Mouse (Mus musculus) cerebellum, adult 11 months (tissue): ENCODE measurements at regions not wholly inside any gene's neighbourhood (a gene's known extent, or its start where the extent isn't known, plus 50 kb on each side); places are given as distances from the start of the nearest gene placed in this dataset.

Experiments used
- DNase-seq: peaks from one replicate; pipeline ENCODE4 v3.0.0; 2022

DNA sequence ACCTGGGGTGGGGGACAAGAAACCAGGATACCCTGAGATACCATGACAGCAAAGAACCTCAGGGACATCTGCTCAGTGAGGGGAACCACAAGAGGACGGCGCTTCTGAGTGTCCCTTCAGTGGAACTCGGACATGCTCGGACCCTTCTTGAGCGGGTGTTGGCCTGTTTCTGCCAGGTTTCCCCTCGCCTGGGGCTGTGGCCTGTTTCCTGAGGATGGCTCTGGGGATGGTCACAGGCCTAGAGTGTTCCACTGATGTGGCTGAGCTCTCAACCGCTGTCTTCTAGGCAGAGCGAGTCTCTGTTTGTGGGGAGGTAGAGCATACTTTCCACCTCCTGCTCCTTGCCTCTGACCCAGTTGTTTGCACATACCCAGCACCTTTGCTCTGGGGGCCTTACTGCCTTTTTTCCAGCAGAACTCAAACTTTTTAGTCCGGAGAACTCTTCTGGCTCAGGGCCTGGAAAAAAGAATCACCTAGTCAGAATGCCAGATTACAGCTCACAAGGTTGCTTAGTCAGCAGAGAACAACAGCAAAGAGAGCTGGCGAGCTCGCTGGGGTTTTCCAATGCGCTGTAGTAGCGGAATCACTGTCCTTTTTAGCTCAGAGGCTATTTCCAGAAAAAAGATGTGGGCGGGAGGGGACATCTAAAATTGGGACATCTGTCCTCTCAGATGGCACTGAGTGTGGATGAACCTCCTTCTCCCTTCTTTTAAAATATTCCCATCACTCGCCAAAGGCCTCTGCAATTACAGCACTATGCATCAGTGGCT lies 65.3 kb downstream of the Med10 start:
- no peak for DNase-seq

DNA sequence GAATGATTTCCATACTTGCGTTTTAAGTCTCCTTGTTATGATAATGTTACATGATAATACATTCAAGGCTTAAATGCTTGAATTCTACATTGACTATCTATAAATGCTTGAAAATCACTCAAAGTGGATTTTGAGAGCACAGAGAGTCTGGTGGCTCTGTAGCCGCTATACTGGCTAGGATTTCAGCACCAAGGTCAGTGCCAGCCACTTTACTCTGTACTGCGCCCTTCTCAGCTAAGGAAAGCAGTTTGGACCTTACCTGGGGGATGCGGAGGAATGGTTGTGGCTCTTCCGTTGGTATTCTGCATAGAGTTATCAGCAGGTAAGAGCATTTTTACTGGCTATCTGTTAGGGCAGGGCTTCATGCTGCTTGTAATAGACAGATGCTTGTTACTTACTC lies 94.3 kb downstream of the Med10 start:
- DNase-seq, result no peak

DNA sequence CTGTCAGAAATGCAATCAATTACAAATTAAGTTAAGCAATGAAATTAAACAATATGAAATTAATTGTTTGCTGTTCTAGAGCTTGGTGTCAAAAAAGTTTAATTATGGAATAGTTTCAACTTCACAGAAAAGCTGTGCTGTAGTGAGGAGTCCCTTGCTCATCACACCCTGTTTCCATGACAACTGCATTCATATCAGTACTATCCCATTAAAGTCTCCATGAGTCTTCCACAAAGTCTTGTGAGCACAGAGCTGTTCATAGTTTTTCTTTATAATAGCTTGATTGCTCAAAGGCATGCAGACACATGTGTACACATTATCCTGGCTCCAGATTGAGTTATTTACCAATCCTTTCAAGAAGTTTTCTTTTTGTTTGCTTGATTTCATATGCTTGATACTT lies 98.9 kb downstream of the Med10 start:
- no peak for DNase-seq

DNA sequence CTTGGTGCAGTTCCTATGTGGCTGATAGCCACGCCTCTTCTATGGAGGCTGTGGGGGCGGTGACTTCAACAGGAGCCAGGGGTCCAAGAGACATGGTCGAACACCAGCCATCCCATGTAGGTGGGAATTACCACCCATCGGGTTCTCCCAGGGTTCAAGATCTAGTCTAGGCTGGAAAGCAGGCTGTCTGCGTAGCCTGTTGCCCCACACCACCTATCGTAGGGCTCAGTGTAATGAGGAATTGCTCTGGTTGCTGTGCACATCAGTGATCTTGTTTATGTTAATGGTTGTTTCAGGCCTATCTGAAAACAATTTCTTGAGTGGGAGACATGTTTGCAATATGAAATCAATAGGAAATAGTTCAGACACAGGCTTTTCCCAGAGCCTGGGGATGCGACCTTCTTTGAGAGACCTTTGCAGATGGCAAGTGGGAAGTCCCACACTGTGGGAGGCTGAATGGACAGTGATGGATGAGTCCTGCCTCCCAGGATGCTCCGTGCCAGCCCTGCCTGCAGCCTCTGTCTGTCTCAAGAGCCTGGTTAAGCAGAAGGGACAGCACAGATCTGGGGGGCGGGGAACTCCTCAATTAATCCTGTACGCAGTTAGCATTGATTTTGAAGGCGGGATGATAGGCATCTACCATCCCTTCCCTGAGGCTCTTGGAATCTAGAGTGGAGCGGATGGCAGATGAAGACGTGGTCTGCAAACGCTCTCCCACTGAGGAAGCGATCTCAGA lies 104.8 kb downstream of the Med10 start:
- no peak for DNase-seq

DNA sequence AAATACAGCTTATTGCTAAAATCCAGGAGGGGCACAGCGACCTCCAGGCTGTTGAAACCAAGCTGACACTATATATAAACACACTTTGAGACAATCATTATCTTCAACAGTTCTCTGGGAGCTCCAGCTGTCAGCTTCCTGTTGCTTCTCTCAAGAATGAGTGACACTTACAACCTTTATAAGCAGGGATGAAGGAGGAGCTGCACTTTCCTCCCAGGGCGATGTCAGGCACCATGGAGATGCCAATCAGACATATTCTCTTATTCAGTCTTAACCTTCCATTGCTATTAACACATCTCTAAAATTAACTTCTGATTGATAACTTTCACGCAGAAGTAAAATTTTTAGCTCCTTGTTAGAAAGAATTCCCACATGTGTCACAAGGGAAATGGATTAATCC lies 113.6 kb downstream of the Med10 start:
- no peak for DNase-seq

DNA sequence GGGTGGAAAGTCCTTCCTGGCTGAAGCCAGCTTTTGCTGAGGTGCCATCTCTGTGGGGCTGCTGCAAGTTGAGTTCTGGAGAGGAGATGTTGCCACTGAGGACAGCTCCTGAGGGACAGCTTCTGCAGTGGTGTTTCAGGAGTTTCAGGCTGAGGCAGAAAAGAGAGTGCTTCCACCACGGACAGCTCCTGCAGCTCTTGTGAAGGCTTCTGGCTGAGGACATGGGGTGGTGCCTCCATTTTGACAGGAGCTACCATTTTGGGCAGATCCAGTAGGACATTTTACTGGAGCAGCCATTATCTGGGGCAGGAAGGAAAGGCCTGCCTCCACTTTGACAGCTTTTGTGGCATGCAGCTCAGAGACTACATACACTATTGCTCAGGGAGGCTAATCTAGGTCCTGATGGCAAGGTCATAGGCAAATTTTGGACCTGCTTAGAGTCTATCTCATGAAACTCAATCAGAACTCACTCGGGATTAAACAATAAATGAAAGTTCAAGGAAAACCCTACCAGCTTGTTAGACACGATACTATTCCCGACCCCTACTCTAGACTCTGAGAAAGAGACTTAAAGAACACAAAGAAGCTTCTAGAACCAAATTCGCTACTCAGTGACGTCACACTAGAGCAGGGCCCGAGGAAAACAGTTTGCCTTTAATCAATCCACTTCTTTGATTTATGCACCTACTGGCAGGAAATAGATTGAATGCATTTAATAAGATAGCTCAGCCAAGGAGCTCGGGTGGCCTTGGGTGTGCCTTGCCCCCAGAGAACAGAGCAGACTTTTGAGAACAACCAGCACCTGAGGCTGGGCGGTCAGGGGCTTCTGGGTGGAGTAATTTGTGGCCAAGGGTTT lies 130.7 kb downstream of the Med10 start:
- DNase-seq, result peak; percentile 5

DNA sequence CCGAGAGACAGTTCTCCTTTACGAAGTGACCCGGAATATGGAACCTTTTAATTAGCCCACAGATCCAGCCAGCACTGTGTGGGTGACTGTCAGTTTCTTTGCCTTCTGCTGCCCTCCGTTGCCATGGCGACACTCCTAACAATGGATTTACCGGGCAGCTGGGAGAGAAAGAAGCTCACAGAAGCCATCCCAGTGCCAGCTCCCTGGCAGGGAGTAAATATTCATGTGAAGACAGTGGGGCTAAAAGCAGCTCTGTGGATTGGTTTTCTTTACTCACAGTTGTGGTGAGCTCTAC lies 131.3 kb downstream of the Med10 start:
- peak; percentile 57 for DNase-seq

DNA sequence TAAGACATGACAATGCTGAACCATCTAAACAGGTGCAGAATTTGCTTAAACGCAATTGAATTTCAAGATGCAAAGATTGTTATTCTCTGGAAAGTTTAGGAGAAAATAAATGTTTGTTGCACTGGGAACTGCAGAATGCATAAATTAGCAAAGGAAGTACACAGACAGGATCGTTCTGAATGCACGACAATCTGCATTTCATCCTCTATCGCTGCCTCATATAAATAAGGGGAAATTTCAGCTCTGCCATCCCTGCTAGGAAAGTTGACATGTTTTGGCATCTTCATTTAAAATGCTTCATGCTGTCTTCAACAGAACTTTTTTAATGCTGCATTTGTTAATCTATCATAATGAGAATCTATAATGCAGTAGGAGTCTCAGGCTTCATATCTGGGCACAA lies 137.6 kb downstream of the Med10 start:
- DNase-seq, result no peak

DNA sequence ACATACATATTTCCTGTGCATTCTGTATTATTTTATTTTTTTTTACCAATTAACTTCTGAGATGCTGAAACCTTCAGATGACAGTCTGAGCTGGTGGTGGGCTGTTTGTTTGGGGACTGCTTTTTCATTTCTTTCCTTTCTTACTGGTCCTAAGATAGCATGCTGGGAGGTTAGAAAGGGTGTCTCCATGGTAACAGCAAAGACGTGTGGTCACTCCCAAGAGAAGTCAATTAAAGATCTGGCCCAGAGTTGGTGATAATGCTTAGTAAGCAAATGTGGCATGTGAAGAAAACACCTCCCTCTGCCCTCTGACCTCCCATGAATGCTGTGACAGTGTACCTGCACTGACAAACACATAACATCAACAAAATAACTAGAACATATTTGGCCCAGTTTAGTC lies 142.5 kb downstream of the Med10 start:
- no peak for DNase-seq

DNA sequence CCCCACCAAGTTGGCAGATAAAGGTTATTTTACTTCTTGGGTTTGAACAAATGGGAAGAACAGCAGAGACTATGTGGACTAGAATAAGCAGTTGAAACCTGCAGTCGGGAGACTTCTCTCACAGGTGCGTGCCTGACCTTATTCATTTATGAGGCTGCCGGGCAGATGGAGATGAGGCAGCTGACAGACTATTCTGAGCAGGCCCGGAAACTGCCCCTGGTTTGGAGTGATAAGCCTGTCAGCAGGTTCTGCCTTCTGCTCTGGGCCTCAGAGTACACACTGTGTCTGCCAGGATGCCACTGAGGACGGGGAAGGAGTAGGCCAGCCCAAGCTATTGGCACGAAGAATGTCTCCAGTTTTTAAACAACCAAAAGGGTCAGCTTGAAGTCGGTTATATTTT lies 144.4 kb downstream of the Med10 start:
- DNase-seq, result peak; percentile 71

DNA sequence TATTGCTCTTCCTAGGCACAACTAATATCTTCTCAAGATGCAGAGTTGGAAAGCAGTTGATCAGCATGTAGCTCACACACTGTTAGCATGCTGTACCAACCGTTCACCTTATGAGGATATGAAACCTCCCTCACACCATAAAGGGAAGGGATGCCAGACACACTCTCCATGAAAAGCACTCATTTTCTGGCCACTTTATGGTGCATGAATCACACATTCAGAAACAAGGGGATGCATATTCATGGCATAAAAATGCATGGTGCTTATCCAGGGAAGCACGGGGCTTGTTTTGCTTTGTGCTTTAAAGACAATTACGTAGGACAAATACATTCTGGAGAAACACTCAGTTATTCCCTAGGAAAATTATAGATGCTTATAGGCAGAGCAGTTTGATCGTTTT lies 149.9 kb downstream of the Med10 start:
- no peak for DNase-seq

DNA sequence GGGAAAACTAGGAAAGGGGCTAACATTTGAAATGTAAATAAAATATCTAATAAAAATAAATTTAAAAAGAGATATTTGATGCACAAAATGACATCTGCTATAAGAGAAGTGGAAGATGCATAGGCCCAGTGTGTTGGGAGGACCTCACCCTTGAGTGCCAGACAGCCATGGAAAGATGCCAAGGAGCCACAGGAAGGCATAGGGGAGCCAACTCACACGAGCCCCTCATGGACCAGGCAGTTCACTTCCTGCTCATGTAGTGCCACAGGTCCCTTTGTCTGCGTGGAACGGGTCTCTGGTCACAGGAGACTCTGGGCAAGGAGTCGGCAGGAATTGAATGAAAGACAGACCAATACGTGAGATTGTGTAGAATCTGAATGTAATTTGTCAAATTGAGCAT lies 152.0 kb downstream of the Med10 start:
- DNase-seq, result no peak

DNA sequence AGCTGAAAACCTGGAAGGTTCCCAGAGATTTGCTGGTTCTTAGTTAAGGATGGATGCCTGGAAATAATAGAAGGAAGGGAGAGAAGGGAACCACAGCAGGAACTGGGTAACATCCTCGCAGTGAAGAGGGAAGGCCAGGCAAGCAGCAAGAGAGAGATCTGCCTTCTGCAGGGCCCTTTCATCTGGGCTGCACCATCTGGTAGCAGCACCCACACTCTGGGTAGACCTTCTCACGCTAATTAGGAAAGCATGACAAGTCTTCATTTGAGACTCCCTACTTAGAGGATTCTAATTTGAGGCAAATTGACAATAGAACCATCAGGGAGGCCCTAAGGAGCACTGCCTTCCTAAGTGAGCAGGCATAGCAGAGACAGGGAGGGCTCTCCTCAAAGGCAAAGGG lies 153.3 kb downstream of the Med10 start:
- DNase-seq, result no peak

DNA sequence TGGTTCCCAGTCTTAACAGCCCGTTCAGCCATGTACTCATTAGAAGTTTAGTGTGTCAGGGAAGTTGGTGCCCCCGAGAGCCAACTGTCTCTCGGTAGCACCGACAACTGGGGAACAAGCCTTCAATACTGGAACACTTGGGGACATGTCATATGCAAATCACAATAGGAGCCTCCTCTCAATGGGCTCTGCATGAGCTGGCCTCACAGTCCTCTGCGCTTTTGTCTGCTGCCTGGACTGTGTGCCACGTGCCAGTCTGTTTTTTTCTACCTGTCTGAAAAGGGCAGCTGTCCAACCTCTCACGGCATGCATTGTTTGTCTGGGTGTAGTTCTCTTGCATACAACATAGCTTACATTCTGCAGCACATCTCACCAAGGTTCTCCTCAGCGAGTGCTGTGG lies 161.7 kb downstream of the Med10 start:
- no peak for DNase-seq

DNA sequence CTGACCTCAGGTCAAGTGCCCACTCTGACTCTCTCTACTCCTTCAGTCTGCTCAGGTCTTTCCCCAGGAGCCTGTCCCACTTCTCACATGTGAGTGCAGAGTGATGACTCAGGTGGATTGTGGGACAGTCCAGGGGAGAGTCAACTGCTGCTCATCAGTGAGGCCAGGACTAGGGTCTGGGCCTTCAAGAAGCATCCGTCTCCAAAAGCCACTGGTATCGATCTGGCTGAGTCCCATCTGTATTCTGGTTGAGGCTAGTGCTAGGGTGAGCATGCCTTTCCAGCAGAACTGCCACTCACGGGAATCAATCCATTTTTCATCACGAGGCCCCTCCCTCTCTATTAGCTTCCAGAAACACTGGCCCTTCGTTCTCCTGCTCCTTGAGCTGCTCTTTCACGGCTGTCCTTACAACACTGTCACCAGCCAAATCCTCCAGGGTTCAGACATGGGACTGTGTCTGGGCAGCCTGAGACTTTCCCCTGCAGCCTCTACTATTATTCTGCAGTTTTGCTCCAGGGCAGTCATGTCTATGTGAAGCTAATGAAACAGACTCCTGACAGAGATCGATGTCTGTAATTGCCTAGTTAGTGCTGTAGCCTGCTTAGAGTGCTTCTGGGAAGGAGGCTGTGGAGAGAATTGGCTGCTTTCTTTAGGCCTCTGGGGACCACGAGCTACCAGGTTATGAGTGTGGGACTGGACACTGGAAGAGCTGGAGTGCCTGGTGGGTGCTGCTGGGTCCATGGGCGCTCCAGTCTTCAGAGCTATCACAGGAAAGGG lies 169.3 kb downstream of the Med10 start:
- DNase-seq, result no peak

DNA sequence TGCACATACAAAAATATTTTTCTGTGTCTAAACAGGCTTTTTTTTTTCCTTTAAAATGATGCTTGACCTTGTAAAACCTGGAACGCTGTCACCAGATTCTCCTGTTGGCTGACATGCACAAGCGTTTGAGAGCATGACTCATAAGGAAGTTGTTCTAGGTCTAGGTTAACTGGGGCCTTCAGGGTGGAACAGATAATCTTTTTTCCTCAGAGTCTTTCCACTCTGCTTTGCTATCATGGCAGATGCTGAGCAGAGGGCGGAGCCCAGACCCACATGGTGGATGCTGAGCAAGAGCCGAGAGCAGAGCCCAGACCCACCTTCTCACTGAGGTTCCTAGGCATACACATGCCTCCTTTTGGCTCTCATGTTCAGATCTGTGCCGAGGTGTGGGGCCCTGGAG lies 172.6 kb downstream of the Med10 start:
- no peak for DNase-seq

DNA sequence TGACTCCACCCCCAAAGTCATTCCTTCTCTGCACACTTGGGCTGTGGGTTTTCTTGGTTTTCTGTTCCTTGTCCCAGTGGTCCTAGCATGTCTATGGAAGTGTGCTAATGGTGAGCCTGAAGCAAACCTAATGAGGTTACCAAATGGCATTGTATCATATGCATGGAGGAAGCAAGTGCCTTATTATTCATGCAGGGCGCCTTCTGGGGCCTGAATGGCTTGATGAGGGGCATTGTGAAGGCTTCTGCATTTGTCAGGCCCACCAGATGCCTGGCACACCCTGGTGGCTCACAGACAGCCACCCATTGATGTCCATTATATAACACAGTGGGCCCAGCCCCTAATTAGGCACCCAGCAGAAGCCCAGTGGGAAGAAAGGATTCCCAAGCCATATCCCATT lies 182.0 kb downstream of the Med10 start:
- DNase-seq, result no peak

DNA sequence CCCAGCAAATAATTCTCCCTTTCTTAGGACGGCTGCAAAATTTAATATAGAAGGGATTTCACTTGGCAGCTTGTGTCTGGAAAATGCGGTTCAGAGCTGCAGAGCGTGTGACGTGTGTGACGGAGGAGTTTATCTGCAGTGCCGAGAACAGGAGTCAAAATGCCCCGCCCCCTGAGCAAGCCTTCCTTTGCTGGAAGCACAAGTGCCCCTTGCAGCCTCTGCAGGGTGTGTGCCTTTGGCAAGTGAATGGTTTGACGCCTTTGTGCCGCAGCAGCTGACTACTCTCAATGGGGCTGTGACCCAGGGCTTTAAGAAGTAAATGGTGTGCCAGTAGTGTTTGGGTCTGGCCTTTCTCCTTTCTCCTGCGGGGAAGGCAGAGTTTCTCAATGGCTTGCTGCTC lies 185.0 kb downstream of the Med10 start:
- no peak for DNase-seq

DNA sequence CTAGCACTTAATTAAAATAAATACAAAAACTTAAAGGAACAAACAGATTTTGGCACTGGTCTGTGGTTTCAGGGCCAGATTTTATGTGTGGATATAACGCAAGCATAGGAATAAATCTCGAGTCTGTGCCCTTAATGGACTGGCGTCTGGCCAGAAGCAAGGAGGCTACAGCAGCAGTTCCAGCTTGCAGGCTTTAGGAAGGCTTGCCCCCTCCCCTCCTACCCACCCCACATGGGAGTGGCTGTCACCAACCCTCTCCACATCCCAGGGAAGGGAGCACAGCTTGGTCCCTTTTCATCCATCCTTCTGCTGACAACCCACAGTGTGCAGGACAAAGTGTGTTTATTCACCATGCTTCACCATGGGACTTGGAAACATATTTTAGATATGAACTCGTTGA lies 186.1 kb downstream of the Med10 start:
- no peak for DNase-seq

DNA sequence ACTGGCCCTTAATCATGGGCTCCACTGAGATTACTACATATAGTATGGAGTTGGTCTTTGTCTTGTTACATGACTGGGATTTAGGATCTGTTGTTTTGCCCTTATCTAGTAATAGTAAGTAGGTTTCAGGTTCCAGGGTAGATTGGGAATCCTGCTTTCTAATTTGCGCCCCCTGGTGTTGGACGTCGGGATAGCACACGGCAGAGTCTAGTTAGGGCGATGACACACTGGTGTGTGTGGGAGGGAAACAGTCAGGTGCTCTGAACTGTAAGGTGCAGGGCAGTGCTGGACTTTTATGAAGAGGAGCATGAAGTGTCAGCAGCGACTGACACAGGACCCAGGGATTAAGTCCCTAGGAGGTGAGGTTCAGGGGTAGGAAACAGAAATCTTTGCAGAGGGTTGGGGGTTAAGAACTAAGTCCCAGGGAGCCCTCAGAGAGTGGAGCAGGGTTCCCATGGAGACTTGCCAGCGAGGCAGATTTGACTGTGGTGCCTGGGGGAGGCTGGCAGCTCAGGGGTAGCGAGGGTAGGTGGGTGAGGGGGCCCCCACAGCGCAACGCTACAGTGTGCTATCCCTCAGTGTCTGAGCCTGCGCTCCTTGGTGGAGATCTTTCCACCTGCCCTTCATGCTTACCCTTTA lies 189.2 kb downstream of the Med10 start:
- DNase-seq, result peak; percentile 36

DNA sequence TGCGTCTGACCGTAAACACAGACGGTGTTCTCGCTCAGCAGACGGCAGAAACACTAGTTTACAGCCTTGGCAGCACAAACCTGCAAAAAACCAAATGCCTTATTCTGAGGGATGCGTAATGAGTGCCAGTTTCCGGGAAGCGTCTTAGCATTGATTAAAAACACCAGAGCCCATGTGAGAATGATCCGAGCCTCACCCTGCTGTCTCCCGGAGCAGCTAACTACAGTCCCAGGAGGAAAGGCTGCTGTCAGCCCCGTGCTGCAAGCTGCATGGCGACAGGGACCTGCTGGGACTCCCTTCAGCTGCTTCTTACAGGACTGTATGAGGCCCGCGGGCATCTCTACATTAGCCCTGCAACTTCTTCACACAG lies 189.7 kb downstream of the Med10 start:
- DNase-seq, result no peak

DNA sequence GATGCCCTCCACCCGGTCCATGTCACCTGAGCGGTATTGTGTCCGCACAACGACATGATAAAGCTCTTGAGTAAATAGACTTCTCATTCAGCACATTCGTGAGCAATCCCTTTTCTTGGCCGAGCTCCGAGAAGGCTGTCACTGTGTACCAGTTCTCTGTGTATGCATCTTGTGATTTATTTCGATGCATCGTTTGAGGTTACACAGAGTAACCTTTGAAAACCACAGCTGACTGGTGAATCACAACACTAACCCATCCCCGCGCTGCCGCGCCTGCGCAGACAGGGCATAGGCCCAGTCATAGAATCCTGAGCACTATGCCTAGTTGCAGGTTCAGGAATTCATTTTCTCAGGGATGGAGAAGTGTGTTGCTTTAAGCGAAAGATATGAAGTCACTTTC lies 201.4 kb downstream of the Med10 start:
- DNase-seq, result no peak

DNA sequence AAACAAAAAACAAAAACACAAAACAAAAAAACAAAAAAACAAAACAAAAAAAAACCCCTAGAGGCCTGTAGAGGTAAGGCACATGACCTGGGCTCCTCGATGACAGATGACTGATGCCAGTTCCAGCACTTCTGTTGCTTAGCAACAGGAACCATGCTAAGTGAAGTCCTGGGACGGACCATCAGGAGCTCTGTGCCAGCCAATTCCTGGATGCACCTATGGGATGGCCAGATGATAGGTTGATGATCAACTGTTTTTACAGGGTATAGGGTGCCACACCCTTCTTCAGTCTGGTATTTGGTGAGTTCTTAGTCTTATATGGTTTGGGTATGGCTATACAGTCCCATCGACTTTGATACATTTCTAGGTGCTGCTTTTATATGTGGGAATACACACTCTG lies 209.9 kb downstream of the Med10 start:
- DNase-seq, result no peak
